Mouse (Mus musculus) layer of hippocampus, postnatal 36 days (tissue): ENCODE data around the gene Gm6351. TPM values are rescaled to one million over a fixed set of nuclear protein-coding genes. Genes with fewer than 3 reads are reported as not detected.
"Not testable (repeated sequence)": the region's sequence is repeated elsewhere in the genome, so short reads cannot be mapped to it uniquely, and the experiment has no call there.

Source experiments
- DNase-seq, 2 experiments: peaks; one replicate each; pipeline ENCODE4 v3.0.0; 2022
- total RNA-seq, 2 experiments: library from RNA; stranded (reverse); gene quantifications; 2 replicates each; pipeline ENCODE4 v1.2.3; 2021

Gene Gm6351
- total RNA-seq = not detected

GRCm38 (mm10) chr5:94076085-94076484, at the start of gene Gm6351:
Gene Gm6351, plus strand, starts transcription at chr5:94076385.
- DNase-seq = not testable (repeated sequence)

DNA sequence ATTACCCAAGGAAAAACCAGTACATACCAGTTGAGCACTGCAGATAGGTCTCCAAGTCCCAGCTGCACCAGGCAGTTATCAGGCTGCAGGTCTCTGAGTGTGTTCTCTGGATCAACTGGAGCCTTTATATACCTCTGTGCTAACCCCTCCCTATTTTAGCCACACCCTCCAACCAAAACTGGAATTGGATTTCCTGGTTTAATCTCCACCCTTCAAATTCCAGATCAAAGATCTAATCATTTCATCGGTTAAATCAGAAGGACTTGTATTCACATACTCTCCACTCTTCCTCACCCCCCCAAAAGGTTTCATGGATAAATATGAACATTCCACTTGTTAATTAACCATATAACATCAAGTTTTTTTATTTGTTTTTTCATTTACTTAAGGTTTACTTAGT, 5.7 kb upstream of the Gm6351 start, which contains the start of gene BC061212:
Gene BC061212 (minus strand): TSS at position 101 of the 400 bp plus-strand sequence.
- DNase-seq = not testable (repeated sequence)

Other genes starting within 250 kb of the Gm6351 start
- gene Gm7792, start 232.6 kb upstream of the Gm6351 start, total RNA-seq = not detected
- gene Gm16429, start 147.3 kb upstream of the Gm6351 start, total RNA-seq = not detected
- gene BC061212, start 5.8 kb upstream of the Gm6351 start, total RNA-seq = not detected
- not detected for gene Gm3106, start 141.6 kb downstream of the Gm6351 start, total RNA-seq
- not detected for gene A430089I19Rik, start 230.4 kb downstream of the Gm6351 start, total RNA-seq
- not detected for gene Gm6502, start 238.1 kb downstream of the Gm6351 start, total RNA-seq